Mouse (Mus musculus) erythroblast, embryonic 14.5 days (primary cell): ENCODE results near the gene Mr1.

Source experiments
- GATA1 ChIP-seq: IDR thresholded peaks from 2 replicates; pipeline ENCODE4 v1.6.1; 2012; ENCODE audit warnings: low read length, inconsistent platforms, mixed read lengths
- TAL1 ChIP-seq: IDR thresholded peaks from 3 replicates; pipeline ENCODE4 v1.6.1; 2012; ENCODE audit warnings: low read length, inconsistent platforms, mixed read lengths

DNA sequence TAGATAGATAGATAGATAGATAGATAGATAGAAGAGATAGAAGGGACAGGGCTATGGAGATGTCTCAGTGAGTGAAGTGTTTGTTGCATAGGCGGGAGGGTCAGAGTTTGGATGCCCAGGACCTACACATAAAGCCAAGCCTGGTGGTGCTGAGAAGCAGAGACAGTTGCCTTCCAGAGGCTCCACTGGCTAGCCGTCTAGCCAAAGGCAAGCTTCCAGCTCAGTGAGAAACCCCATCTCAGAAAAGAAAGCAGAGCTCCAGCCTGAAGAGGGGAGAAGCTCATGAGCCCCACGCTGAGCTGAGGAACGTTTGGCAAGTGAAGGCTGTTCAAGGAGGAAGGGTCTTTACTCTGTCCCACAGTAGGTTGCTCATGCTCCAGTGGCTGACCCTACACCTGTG is 44.0 kb downstream of the Mr1 start:
- no peak for TF ChIP-seq TAL1
- no peak for TF ChIP-seq GATA1
